Mouse (Mus musculus) kidney, adult 2 months (tissue): ENCODE results near the gene Ucp1.

Experiments used
- CTCF ChIP-seq: fragments of 200-500 bp; conservative IDR thresholded peaks from 2 replicates; pipeline ENCODE4 v1.5.1; 2011; ENCODE audit warnings: low read depth, mild to moderate bottlenecking, control low read depth, low read length, moderate library complexity, mixed read lengths; ENCODE audit not compliant: insufficient read depth, insufficient read length
- POLR2A ChIP-seq: fragments of 200-500 bp; IDR thresholded peaks from one replicate; pipeline ENCODE4 v1.6.1; 2011; ENCODE audit warnings: low read depth, low read length, control low read depth

GRCm38 (mm10) chr8:83278431-83278830 lies 11.7 kb upstream of the Ucp1 start:
- TF ChIP-seq POLR2A: no peak
- TF ChIP-seq CTCF: no peak
